Mouse (Mus musculus) lung, postnatal 4 days (tissue): ENCODE results near the gene Ccng2.
A peak's percentile ranks its signal among the peaks of the same experiment; 100 is the strongest.

Experiments
- DNase-seq, 2 experiments: peaks; one replicate each; pipeline ENCODE4 v3.0.0; 2021

The Ccng2 gene

DNA sequence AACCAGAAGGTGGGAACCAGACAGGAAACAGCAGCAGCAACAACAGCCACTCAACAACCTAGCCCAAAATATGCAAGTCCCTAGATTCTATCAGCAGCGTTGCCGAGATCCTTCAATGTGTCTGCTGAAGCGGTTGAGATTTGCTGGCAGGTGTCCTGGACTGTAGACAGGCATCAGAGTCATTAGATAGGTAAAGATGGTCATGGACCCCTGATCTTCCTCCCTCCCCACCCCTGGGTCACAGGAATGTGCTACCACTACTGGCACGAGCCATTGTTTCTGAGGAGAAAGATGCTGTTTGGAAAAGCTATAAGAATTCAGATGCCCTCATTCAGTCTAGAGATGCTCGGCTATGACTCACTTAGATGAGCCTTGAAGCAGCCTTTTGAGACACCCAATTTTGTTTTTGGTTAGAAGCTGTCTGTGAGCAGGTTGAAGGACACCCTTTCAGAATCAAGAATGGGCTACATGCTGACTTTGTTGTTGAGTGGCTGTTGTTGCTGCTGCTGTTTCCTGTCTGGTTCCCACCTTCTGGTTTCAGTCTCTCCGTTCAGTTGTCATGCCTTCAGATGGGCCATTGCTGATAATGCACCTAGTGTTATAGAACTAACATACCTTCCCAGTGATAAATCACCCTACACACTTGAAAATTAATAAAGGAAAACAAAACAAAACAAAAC is 3.5 kb upstream of the Ccng2 start:
- DNase-seq: no peak

DNA sequence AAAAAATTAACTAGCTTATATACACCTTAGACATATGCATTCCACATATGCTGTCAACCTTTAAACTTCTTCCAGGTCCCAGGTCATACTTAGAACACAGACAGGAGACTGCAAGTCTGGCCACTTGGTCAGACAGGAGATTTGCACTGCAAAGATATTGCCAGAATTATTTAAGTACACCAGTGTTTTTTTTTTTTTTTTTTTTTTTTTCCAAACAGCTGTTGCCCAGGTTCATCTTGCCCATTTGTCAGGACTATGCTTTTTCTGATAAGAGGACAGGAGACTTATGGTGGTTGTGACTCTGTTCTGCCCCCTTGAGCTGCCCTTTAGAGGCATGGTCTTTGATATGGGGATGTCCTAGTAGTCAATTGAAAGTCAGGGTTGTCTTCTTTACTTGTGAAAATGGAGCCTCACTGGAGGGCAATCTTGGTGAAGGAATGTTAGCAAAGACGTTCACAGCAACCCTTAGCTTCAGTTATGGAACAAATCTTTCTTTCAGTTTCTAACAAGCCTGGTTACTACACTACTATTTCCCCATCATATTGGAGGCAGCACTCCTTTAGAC is 2.8 kb upstream of the Ccng2 start:
- DNase-seq: no peak

DNA sequence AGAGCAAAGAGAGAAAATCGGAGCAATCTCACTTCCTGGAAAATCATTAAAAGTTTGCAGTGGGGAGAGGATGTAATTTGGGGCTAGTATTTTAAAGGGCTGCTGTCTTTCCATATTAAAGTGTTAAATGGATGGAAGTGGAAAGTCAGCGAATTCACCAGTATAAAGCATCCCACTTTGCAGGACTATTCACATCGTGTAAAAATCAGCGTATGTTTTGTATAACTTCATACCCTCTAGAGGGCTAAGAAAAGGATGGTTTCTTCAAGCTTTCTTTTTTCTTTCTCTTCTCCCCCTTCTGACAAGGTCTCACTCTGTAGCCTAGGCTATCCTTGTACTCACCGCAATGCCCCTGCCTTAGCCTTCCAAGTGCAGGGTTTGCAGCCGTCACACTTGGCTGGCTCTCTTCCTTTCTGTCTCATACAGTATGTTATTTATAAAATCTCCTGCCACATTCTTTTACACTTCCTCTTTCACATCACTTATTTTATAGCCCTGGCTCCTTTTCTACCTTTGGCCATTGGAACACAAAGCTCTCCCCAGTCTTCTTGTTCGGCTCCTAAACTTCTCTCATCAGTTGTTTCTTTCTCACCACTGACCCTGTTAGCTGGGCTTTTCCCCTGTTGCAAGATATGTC is 1.8 kb upstream of the Ccng2 start:
- DNase-seq: peak; percentile 18 to 34

DNA sequence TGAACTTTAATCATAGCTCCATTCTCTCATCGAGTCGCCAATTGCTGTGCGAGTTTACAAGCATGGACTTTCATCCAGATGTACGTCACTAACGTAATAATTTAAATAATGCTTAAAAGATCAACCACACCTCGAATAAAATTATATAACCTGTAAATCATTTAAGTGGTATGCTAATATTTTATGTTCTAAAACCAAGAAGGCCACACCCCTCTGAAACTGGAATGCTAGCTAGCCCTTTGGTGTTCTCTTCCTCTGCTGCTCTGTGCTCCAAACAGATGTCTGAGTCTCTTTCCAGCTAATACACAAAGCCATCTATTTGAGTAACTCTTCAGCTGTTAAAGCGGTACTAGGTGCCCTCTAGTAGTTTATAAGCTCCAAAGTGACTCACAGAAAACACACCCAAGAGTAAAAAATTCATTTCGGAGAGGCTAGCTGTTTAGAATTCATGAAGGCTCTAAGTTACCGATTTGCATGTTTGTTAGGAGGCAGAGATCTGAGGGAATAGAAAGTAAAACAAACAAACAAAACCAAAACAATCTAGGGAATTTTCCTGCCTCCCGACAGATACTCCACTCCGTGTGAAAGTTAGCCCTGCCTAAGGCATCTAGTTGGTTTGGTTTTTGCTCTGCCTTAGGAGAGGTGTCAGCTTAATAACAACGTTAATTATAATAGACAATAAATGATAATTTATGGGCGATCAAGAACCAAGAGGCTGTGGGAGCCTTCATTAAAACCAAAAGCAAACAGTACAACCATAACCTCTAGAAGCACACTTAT is 1.1 kb upstream of the Ccng2 start:
- DNase-seq: no peak

DNA sequence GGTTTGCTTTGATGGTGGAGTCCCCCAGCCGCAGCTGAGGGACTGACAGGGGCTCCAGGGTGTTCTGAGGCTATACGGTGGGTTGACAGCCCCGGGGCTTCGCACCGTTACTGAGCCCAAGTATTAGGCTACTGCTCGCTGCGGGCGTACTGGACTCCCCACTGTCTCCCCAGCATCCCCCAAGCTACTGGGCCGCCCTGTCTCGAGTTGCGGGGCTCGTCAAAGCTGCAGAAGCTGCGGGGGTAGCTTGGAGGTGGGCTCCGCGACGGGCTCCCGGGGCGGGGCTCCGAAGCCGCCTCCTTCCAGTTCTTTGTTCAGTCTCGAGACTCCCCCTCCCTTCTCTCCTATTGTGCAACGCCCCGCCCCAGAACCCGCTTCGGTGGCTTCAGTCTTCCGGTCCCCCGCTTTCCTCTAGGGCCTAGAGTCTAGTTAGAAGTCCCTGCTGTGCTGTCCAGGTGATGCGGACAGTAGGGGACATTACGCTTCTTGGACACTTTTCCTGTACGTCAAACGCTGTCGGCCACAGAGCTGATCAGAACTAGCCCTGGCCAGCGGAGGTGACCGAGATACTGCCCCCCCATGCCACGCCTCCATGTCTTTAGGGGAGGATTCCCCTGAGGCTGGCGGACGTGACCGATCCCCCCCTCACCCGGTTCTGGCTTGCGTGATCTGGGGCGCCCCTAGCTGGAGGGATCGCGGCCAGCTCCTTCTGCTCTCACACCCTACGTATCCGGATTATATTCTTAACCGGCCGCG is 972 bp downstream of the Ccng2 start:
- DNase-seq: peak; percentile 89 to 92

DNA sequence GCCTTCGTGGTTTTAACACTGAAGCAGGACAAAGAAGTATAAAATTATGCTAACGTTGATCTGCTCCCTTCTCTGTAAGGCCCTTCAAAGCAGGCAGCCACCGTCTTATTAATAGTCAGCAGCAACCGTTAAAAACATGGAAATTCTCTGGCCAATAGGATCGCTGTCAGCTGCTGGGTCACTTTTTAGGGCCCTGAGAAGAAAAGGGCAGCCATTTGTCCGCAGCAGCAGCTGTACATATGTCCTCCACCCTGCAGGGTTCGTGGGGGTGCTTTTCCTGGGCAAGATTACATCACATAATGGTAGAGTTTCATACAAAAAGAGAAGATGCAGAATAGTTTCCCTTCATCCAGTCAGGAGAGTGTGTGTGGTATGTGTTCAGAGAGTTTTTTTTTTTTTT is 3.0 kb downstream of the Ccng2 start:
- no peak for DNase-seq

DNA sequence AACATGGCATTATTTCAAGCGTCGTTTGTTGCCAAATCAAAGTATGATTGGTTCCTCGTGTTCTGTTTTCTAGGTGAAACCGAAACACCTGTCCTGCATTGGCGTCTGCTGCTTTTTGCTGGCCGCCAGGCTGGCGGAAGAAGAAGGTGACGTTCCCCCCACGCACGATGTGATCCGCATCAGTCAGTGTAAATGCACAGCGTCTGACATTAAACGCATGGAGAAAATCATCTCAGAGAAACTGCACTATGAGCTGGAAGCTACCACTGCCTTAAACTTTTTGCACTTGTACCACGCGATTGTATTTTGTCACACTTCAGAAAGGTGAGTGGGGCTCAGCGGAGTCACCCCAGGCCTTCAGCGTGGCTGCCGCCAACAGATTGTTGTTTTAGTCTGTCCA is 3.7 kb downstream of the Ccng2 start:
- no peak for DNase-seq

DNA sequence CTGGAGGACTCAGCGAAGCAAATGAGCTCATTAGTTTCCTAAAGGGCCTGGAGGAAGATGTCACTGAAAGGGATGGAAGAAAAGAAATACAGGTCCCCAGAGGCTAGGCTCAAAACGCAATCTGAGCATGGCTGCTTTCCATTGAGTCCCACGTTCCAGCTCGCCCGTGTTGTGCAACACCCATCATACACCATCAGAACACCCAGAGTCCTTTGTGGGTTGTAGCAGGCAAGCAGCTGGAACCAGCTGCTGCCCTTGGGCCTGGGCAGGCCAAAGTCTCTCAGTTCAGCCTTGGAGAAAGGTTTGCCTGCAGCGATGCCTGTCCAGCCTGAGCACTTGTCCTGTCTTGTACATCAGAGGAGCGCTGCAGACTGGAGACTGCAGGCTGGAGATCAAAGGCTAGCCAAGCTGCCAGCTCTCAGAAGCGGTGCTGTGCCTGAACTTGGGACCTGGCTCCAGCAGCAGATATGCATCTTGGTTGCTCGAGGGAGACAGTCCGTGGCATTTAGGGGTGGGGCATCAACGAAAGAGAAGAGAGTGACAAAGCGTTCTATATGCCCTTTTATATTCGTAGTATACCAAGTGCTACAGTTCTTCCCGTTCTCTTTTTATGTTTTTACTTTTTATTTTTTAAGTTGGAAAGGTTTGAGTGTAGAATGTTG is 15.5 kb downstream of the Ccng2 start:
- DNase-seq: peak; percentile 58 to 88

DNA sequence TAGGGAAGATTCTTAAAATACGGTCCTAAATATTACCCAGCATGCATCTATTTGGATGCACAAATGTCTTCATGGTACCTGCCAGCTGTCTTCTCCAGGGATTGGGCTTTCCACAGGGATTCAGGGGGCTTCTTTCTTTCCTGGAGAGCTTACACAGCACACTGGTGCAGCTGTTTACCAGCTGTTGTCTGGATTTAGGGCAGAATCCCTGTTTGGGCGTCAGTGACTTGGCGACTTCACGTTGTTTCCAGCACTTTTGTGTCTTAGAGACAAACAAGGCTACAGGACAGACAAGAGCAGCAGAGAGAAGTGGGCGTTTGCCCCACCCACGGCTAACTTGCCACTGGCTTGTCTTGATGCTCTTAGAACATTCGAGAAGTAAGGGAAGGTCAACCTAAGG is 16.1 kb downstream of the Ccng2 start:
- peak; percentile 24 to 62 for DNase-seq

DNA sequence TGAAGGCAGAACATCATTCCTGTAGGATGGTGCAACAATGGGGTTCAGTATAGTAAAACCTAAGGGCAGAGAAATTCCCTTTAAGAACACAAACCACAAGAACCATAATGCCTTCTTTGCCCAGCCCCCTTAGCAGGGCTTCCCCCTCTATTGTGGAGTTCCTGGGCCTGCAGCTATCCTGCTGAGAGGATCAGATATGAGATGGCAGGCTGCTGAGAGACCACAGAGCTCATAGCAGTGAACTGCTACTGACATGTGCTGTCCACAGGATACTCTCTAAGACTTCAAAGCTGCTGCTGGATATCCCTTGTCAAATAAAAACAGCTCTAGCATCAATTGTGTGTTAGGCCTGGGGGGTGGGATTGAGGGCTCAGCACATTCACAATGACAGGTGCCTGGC is 21.5 kb downstream of the Ccng2 start:
- DNase-seq: no peak

DNA sequence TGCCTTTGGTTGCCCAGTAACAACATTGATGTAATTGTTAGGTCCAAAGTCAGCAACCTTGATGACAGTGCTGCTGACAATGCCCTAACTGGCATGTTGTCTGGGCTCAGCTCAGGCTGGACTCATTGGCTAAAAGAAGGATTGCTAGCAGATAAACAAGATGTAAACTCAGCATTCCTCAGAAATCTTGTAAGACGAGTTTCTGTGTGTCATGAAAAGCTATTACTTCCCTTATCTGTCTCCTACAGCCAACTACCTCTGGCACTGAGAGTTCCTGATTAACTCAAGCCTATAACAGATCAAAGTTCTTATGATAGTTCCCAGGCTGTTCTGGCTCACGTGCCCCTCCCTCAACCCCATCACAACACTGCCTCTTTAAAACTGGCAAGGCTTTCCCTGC is 23.2 kb downstream of the Ccng2 start:
- no peak for DNase-seq

DNA sequence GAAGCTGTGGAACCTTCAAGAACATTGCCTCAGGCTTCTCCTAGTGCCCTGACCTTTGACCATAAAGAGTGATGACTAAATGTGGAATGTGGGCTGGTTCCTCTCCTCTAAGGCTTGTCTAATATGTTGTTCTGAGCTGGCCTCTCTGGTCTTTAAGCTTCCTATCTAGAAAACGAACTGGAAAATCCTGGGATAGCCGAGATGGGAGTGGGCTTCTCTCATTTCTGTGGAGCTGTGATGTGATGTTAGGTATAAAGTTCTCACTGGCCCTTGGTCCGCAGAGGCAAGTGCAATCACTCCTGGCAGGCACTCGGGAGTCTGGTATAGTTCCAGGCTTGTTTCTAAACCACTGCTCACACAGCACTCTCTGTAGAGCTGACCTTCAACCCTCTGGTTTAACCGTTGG is 29.3 kb downstream of the Ccng2 start:
- no peak for DNase-seq

DNA sequence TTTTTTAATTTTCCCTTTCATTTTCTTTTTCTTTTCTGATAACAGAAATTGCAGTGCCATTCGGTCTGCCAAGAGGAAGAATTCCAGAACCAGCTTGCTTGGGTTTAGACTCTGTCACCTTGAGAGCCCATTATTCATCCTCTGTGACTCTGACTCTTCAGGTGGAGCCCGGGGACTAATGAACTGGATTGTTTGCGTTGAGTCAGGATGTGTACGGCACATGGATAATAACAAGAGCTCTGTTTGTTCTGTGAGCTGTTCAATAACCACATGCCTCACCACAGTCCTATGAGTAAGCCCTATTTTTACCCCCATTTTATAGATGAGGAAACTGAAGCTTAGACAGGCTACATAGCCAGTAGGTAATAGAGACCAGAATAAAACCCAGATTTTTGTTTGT is 29.7 kb downstream of the Ccng2 start:
- no peak for DNase-seq

DNA sequence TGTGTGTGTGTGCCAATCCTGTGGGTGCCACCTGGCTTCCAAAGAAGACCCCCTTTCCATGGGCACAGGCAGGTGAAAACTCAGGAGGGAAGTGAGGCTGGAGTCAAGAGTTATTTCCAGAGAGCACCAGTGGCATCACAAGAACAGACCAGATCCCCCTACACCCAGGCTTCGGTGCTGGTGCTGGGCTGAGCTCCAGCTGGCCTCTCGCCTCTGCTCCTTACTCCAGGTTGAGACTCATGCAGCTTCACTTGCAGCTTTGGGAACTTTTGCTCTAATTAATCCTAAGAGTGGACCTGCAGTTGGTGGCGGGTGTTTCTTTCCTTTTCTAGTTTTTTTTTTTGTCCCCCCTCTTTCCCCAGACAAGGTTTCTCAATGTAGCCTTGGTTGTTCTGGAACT is 30.3 kb downstream of the Ccng2 start:
- DNase-seq: no peak

DNA sequence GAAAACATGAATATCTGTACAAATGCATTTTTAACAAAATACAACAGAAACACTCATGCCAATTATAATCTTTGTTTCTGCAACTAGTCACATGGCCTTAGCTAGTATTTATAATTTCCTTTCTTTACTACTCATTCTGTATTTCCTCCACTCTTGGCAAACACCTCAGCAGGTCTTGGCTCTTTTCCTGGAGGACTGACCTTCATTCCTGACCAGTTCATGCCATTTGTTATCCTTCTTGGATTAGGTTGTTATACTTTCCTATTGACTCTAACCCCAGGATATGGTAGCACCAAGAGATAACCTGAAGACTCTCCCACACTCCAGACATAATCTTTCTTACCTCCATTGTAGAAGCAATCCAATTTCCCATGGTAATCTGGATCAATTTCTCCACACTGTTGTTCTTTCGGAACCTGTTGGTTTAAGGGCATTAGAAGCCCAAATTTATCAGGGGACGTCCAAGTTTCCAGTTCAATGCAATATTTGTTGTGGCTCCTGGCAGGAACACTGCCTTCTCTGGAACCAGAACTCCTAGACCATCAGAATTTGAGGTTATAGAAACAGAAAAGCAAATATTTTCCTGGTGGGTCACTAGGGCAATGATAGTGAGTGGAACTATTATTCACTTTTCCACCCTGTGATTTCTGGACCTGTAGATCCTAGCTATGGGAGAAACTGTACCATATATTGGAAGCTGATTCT is 38.2 kb downstream of the Ccng2 start:
- DNase-seq: no peak

DNA sequence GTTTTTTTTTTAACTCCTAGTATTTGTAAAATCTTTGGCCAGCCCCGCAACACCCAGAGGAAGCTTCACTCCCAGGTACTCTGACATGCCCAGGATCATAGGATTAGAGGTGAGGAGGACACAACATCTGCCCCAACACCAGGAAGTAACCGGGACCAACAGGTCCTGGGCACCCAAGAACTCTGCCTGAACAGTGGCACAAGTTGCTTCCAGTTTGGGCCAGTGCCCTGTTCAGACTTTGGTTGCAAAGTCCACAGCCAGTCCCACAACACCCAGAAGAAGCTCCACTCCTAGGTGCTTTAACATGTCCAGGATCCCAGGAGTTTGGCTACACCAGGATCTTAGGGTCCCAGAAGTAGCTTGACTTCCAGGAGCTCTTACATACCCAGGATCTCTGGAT is 41.9 kb downstream of the Ccng2 start:
- no peak for DNase-seq

DNA sequence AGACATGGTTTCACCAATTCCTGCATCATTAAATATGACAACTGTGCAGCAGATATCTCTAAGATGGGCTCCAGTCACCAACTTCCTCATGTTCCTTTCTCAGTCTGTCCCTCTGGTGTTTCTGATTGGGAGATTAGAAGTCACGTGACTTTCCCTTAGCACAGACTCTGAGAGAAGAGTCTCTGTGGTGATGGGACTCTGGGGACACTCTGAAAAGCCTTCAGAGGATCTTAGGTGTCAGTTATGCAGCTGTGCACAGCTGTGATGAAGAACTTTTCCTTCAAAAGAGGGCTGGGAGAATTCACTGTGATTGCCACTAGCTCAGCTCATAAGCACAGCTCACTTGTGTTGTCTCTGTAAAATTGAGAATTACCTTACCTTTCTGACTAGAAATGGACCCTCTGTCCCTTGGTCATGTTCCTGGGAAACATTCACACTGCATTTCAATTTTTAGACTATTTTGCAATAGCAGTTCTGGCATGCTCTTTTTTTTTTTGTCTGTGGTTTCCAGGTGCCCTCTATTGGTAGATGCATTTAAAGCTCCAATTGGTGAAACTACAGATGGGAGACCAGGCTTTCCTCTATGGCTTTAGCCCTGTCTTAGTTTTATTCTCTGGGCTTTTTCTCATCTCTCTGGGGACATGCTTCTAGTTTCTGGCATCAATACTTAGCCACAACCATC is 56.4 kb downstream of the Ccng2 start:
- DNase-seq: peak in 1 of 2 experiments; percentile 4
